Mouse (Mus musculus) stomach, postnatal 0 days (tissue): ENCODE data around the gene Ctdspl. TPM values are rescaled to one million over a fixed set of nuclear protein-coding genes. Genes with fewer than 3 reads are reported as not detected.

Experiments
- ATAC-seq: fragments of 200-750 bp; cut with Nextera tagmentation; 2 replicates; pipeline ENCODE4 v1.8.0; 2017; ENCODE audit not compliant: low FRiP score, low TSS enrichment
- DNase-seq: peaks from one replicate; pipeline ENCODE4 v3.0.0-alpha.2; 2016; ENCODE audit warnings: low spot score
- H3K27ac ChIP-seq: fragments of 300-500 bp; sonication (generic); replicated peaks from 2 replicates; pipeline ENCODE4 v1.5.1; 2014; ENCODE audit warnings: mild to moderate bottlenecking, control low read depth
- H3K27me3 ChIP-seq: fragments of 300-500 bp; sonication (generic); 2 replicates; pipeline ENCODE4 v1.6.1; 2014; ENCODE audit warnings: low read length; ENCODE audit not compliant: control insufficient read depth, insufficient read depth
- H3K36me3 ChIP-seq: fragments of 300-500 bp; sonication (generic); 2 replicates; pipeline ENCODE4 v1.6.1; 2014; ENCODE audit warnings: low read length, mixed read lengths; ENCODE audit not compliant: control insufficient read depth, insufficient read depth
- H3K4me1 ChIP-seq: fragments of 300-500 bp; sonication (generic); replicated peaks from 2 replicates; pipeline ENCODE4 v1.6.1; 2014; ENCODE audit warnings: antibody characterized with exemption; ENCODE audit not compliant: control insufficient read depth, insufficient read depth
- H3K4me2 ChIP-seq: fragments of 300-500 bp; sonication (generic); replicated peaks from 2 replicates; pipeline ENCODE4 v1.6.1; 2014; ENCODE audit warnings: low read depth, mild to moderate bottlenecking, control low read depth, moderate library complexity
- H3K4me3 ChIP-seq: fragments of 300-500 bp; sonication (generic); 2 replicates; pipeline ENCODE4 v1.5.1; 2014; ENCODE audit warnings: low read depth, low read length, control low read depth
- H3K9ac ChIP-seq: fragments of 300-500 bp; sonication (generic); 2 replicates; pipeline ENCODE4 v1.6.1; 2014; ENCODE audit warnings: mild to moderate bottlenecking, low read length, control low read depth, mixed read lengths
- H3K9me3 ChIP-seq: fragments of 300-500 bp; sonication (generic); 2 replicates; pipeline ENCODE4 v1.6.1; 2016; ENCODE audit warnings: low read length; ENCODE audit not compliant: control insufficient read depth
- CTCF ChIP-seq: IDR thresholded peaks from 2 replicates; pipeline ENCODE4 v1.5.1; 2016; ENCODE audit warnings: antibody characterized with exemption, low read depth, mild to moderate bottlenecking, moderate library complexity
- EP300 ChIP-seq: optimal IDR thresholded peaks from 2 replicates; pipeline ENCODE3; 2016; ENCODE audit warnings: antibody characterized with exemption
- WGBS: fragments of 180-500 bp; shearing (Covaris S2); extraction: QIAGEN DNeasy Blood & Tissue Kit; methylation state at CpG from one replicate; pipeline ENCODE4 v1.1.7; 2014; 5-methylcytosine and 5-hydroxymethylcytosine counted together
- polyA plus RNA-seq: library from polyadenylated mRNA; unstranded; fragments of >200 nt; fragmentation: Nextera tagmentation; extraction: Ambion mirVana; gene quantifications from 2 replicates; pipeline ENCODE4 v1.2.1, GENCODE M21; 2015

Gene Ctdspl
- polyA plus RNA-seq, 1 experiment from 2014 or later = 7.4 TPM

DNA sequence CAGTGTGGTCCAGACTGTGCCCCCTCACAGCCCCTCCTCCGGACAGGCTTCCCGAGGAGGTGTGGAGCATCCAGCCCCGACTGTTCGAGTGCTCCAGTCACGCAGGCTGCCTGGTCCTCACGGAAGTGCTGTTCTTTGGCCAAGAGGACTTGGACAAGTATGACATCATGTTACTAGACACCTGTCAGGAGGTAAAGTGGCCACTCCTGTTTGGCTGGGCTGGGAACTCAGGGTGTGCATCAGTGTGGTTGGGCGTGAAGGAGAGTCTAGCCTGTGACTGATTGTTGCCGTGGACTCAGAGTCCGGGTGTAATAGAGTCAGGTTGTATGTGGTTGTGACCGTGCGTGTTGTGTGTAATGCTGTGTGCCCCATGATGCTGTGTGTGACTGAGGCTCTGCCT lies 142.0 kb downstream of the Ctdspl start:
- H3K27me3 ChIP-seq = no peaks in the 10 kb centered on the region
- H3K36me3 ChIP-seq = no peaks in the 10 kb centered on the region
- no peak overlapping the region for H3K4me3 ChIP-seq
- ATAC-seq = peak; percentile 75
- no peak for TF ChIP-seq EP300
- no peak for TF ChIP-seq CTCF
- peak overlapping the region; percentile 45; the same call in 1 of the 2 replicates for H3K27ac ChIP-seq
- no peaks in the 10 kb centered on the region for H3K4me1 ChIP-seq
- no peak overlapping the region for H3K4me2 ChIP-seq
- no peak overlapping the region for H3K9ac ChIP-seq
- peak; percentile 67 for DNase-seq
- no peaks in the 10 kb centered on the region for H3K9me3 ChIP-seq
- 72% methylated on average over 11 of the region's 11 CpGs for WGBS

DNA sequence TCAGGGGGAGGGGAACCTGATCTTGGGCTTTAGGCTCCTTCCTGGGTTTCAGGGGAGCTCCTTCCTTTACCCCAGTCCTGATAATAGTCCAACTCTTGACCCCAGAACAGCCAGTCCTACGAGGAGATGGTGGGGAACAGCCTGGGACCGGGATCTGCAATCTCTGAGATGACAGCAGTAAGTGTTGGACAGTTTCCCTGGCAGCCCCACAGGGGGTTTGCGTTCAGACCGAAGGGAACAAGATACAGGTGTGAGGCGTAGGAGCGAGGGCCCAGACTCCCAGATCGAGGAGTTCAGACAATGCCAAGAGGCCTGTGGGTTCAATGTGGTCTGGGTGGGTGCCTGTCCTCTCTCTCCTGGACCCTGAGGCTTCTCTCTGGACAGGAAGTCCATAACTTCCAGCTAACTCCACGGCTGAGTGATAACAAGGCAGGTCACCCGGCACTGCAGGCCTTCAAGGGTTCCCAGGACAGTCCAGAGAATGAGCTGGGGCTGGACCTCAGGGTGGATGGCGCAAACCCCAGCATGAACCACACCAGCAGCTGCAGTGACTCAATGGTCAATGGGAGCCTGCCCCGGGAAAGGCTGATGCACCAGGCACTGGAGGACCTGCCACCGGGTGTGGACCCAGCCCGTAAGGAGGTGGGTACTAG lies 144.0 kb downstream of the Ctdspl start:
- TF ChIP-seq EP300 (no peak), CTCF (no peak)
- no peak overlapping the region for H3K4me2 ChIP-seq
- no peak overlapping the region for H3K27ac ChIP-seq
- 71% methylated on average over 13 of the region's 13 CpGs for WGBS
- ATAC-seq (no peak), DNase-seq (no peak)
- H3K4me3 ChIP-seq = no peak overlapping the region
- H3K9me3 ChIP-seq = no peaks in the 10 kb centered on the region
- no peaks in the 10 kb centered on the region for H3K27me3 ChIP-seq
- no peaks in the 10 kb centered on the region for H3K4me1 ChIP-seq
- H3K36me3 ChIP-seq = no peaks in the 10 kb centered on the region
- H3K9ac ChIP-seq = no peak overlapping the region

DNA sequence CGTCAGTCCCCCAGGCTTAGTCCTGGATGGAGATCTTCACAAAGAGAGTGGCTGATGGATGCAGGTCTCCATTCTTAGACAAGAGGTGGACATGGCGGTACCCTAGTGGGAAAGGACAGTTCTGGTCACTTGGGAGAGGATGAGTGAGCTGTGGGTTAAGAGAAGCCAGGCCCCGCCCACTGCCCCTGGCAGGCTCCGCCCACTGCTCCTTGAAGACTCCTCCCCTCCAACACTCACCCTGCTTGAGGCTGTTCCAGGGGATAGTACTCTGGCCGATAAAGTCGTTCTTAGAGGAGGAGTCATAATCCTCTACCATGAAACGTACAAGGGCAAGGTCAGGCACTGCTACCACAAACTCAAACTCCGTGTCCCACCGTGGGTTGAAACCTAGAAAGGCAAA lies 145.5 kb downstream of the Ctdspl start:
- no peaks in the 10 kb centered on the region for H3K4me1 ChIP-seq
- WGBS = 76% methylated on average over 9 of the region's 9 CpGs
- H3K9ac ChIP-seq = no peak overlapping the region
- no peak overlapping the region for H3K27ac ChIP-seq
- H3K36me3 ChIP-seq = 0 out of 2 replicates have a peak, but pooled peaks cover 3% of the 10 kb centered on the region
- no peak overlapping the region for H3K4me3 ChIP-seq
- ATAC-seq = no peak
- no peaks in the 10 kb centered on the region for H3K9me3 ChIP-seq
- no peak overlapping the region for H3K4me2 ChIP-seq
- TF ChIP-seq EP300 (no peak), CTCF (no peak)
- no peak for DNase-seq
- H3K27me3 ChIP-seq = no peaks in the 10 kb centered on the region

DNA sequence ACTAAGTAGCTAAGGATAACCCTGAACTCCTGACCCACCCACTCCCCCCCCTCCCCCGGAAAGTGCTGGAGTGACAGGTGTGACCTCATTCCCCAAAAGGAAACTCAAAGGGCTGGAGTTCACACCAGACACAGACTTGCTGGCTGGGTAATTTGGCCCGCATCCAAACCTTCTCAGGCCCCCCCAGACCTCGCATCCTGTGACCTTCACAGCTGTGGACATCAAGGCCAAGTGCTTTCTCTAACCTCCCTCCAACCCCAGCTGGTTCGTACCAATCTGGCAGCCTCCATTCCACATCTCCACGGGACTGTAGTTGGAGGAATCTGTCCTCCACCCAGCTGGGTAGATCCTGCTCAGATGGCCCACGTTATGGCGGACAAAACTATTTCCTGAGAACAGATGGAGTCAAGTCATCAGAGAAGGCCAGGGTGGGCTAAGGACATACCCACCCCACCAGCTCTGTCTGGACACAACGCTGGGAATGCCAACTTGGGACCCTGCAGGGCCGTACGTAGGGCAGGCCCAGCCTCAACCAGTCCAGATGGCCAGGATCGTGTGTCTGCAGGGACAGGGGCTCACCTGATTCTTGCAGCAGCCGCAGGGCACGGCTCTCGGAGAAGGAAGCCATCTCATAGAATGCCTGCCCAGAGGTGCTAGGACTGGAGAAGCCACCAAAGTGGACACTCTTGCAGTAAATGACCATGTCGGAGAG lies 147.1 kb downstream of the Ctdspl start:
- Histone ChIP-seq H3K9ac (no peak overlapping the region), H3K36me3 (peaks cover 6% of the 10 kb centered on the region; the same call in 1 of the 2 replicates), H3K27ac (no peak overlapping the region), H3K27me3 (no peaks in the 10 kb centered on the region), H3K4me1 (no peaks in the 10 kb centered on the region), H3K9me3 (no peaks in the 10 kb centered on the region), H3K4me2 (no peak overlapping the region), H3K4me3 (no peak overlapping the region)
- WGBS = 70% methylated on average over 15 of the region's 15 CpGs
- TF ChIP-seq CTCF (no peak), EP300 (no peak)
- ATAC-seq = no peak
- DNase-seq = no peak

DNA sequence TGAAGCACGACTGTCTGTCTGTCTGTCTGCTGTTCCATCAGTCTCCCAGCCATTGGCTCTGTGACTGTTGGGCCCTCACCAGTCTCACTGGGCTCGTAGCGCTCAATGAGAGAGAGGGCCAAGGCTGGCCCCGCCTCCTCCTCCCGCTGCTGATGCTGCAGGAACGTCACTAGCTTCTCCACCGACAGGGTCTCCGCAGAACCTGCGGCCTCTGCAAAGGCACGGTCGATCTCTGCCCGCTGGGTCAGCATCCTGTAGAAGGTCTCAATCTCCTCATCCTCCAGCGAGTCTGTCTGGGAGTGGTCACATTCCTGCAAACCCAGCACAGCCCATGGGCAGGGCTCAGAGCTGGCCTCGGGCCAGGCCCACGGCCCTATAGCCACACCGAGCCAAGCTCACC lies 149.4 kb downstream of the Ctdspl start:
- no peak overlapping the region for H3K4me2 ChIP-seq
- H3K27ac ChIP-seq = no peak overlapping the region; the same call in 1 of the 2 replicates
- WGBS = 59% methylated on average over 16 of the region's 16 CpGs
- no peak overlapping the region for H3K9ac ChIP-seq
- no peaks in the 10 kb centered on the region for H3K27me3 ChIP-seq
- no peak for DNase-seq
- ATAC-seq = peak; percentile 34; the same call in 1 of the 2 replicates
- no peak for TF ChIP-seq CTCF
- TF ChIP-seq EP300 = no peak
- H3K4me1 ChIP-seq = no peaks in the 10 kb centered on the region
- H3K36me3 ChIP-seq = peaks cover 7% of the 10 kb centered on the region
- H3K9me3 ChIP-seq = no peaks in the 10 kb centered on the region
- H3K4me3 ChIP-seq = no peak overlapping the region

DNA sequence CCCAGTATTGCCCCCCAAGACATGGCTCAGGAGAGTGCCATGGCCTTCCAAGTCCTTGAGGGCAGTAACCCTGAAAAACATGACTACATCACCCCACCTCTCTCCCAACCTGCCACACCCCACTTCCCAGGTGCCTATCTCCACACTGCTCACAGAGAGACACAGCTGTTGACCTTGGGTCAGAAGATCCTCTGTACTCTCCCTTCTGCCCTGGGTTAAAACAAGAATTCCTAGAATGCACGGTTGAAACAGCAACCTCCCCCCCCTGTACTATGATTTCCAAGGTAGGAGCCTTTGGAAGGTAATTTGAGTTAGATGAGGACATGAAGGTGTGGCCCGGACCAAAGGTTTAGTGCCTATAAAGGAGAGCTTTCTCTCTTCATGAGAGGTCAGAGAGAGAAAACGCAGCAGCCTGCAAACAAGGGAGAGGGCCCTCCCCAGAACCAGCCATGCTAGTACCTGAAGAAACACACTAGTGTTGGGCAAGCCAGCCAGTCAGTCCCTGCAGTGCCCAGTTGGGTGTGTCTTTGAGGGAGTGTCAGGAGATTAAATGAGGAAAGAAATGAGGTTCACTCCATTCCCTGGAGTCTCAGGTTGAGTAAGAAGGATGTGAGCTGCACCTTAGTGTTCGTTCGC lies 153.9 kb downstream of the Ctdspl start:
- no peaks in the 10 kb centered on the region for H3K4me1 ChIP-seq
- peak; percentile 45 for DNase-seq
- no peak for TF ChIP-seq EP300
- no peak for TF ChIP-seq CTCF
- no peaks in the 10 kb centered on the region for H3K9me3 ChIP-seq
- H3K4me2 ChIP-seq = no peak overlapping the region
- WGBS = 63% methylated on average over 5 of the region's 5 CpGs
- no peaks in the 10 kb centered on the region for H3K27me3 ChIP-seq
- H3K36me3 ChIP-seq = peaks cover 11% of the 10 kb centered on the region
- H3K27ac ChIP-seq = no peak overlapping the region
- no peak overlapping the region for H3K9ac ChIP-seq
- H3K4me3 ChIP-seq = no peak overlapping the region
- ATAC-seq = peak; percentile 48
